Mouse (Mus musculus) heart, postnatal 0 days (tissue): Measurements from ENCODE around the gene Cfap43.

Source experiments
- CTCF ChIP-seq: IDR thresholded peaks from 2 replicates; pipeline ENCODE4 v1.5.1; 2016; ENCODE audit warnings: antibody characterized with exemption, control low read depth, low read depth
- EP300 ChIP-seq: IDR thresholded peaks from 2 replicates; pipeline ENCODE4 v1.6.1; 2016; ENCODE audit warnings: antibody characterized with exemption, low read depth

GRCm38 (mm10) chr19:47822143-47822796, 96.8 kb downstream of the Cfap43 start:
- TF ChIP-seq CTCF (peak; percentile 33), EP300 (no peak)
